16 mouse cellular contexts compared by ENCODE assay signal in genomic region chr17:12849778-12850382, GRCm38 (mm10). TPM values are rescaled to one million over a fixed set of nuclear protein-coding genes. Genes with fewer than 3 reads are reported as not detected.
DNase-seq lines count a peak whose midpoint lies in the region; ATAC-seq and TF ChIP-seq lines count a peak whose summit lies in the region.
"Had no signal": no experiment of that assay in that cellular context is flagged by ENCODE, and none has a peak within 500 bp of the region (broad histone marks: within the 10 kb centered on the region; RNA-seq: fewer than 3 reads in every experiment).

No protein-coding gene starts in this region.

- peak overlapping the region; percentile 35; the same call in 1 of the 2 replicates for H3K27ac ChIP-seq in forebrain, postnatal 0 days (ENCODE audit: low read depth, low read length)
- peak overlapping the region; percentile 60 for H3K27ac ChIP-seq in olfactory bulb, adult 2 months (ENCODE audit: insufficient read depth, low read depth, low read length)
- H3K27ac ChIP-seq: embryonic facial prominence, embryonic 13.5 days; stomach, embryonic 15.5 days had no signal

- no peak overlapping the region for H3K9ac ChIP-seq in forebrain, postnatal 0 days
- H3K9ac ChIP-seq: embryonic facial prominence, embryonic 13.5 days; stomach, embryonic 15.5 days had no signal

- intact Hi-C loops in heart, postnatal 10 days (cut with DNase I), result no loop called here

- 61% methylated on average over 8 of the region's 8 CpGs for WGBS in forebrain, postnatal 0 days
- 34% methylated on average over 8 of the region's 8 CpGs for WGBS in olfactory bulb, adult 2 months

- H3K36me3 ChIP-seq in forebrain, postnatal 0 days (ENCODE audit: insufficient read depth), result no peaks in the 10 kb centered on the region
- H3K36me3 ChIP-seq: embryonic facial prominence, embryonic 13.5 days; stomach, embryonic 15.5 days had no signal

- no peak for DNase-seq in frontal cortex, postnatal 25 days (ENCODE audit: low spot score in 2 of 2)
- peak; percentile 92 for DNase-seq in brain, adult 2 months (ENCODE audit: low read depth, low spot score)
- DNase-seq in forebrain, postnatal 0 days, result peak; percentile 66
- no peak for DNase-seq in heart, postnatal 10 days
- DNase-seq: cerebellum, postnatal 14 days; kidney, adult 11 months; kidney, postnatal 36 days; lung, adult 18-20 months had no signal

- TF ChIP-seq POLR2A in olfactory bulb, adult 2 months (IDR thresholded peaks at IDR 0.05; ENCODE audit: insufficient read depth, low read depth, low read length), result no peak

- H3K27me3 ChIP-seq in forebrain, postnatal 0 days (ENCODE audit: insufficient read depth, low read length), result no peaks in the 10 kb centered on the region
- H3K27me3 ChIP-seq: embryonic facial prominence, embryonic 13.5 days; stomach, embryonic 15.5 days had no signal

- ATAC-seq in frontal cortex, adult (ENCODE audit: low TSS enrichment), result peak; percentile 71
- ATAC-seq in forebrain, postnatal 0 days, result peak; percentile 84
- ATAC-seq in granulocyte monocyte progenitor cell, adult 5-6 weeks (replicated peaks; ENCODE audit: poor library complexity, severe bottlenecking), result no peak

- no peak for TF ChIP-seq CTCF in forebrain, postnatal 0 days (IDR thresholded peaks at IDR 0.05; ENCODE audit: low read depth)
- no peak for TF ChIP-seq CTCF in olfactory bulb, adult 2 months (IDR thresholded peaks at IDR 0.05; ENCODE audit: insufficient read depth, low read depth, low read length)

- no peak overlapping the region for H3K4me2 ChIP-seq in forebrain, postnatal 0 days (ENCODE audit: low read depth)
- H3K4me2 ChIP-seq: embryonic facial prominence, embryonic 13.5 days; heart, embryonic 11.5 days; stomach, embryonic 15.5 days had no signal

- no peaks in the 10 kb centered on the region for H3K9me3 ChIP-seq in forebrain, postnatal 0 days (ENCODE audit: low read length)
- H3K9me3 ChIP-seq: embryonic facial prominence, embryonic 13.5 days; stomach, embryonic 15.5 days had no signal

- no peak overlapping the region for H3K4me3 ChIP-seq in forebrain, postnatal 0 days (ENCODE audit: low read depth, low read length)
- no peak overlapping the region for H3K4me3 ChIP-seq in olfactory bulb, adult 2 months (ENCODE audit: insufficient read depth, low read depth, low read length)
- H3K4me3 ChIP-seq: embryonic facial prominence, embryonic 13.5 days; stomach, embryonic 15.5 days had no signal

- no peaks in the 10 kb centered on the region for H3K4me1 ChIP-seq in forebrain, postnatal 0 days (ENCODE audit: insufficient read depth)
- H3K4me1 ChIP-seq in olfactory bulb, adult 2 months (ENCODE audit: control insufficient read depth, insufficient read depth, low read length), result peaks cover 31% of the 10 kb centered on the region

RNA-seq across cellular contexts. Expression of gene Mas1, which starts 18.1 kb away (rescaled TPM):
- 1.5 and 2.2 TPM in 2 replicates for total RNA-seq in forebrain, postnatal 0 days (2014; rRNA removed)
- 1.4 and 2.4 TPM in 2 replicates for polyA plus RNA-seq in forebrain, postnatal 0 days (2015; fragmentation: Nextera tagmentation; extraction: Ambion mirVana)
- polyA plus RNA-seq in olfactory bulb, adult 2 months (2012; ENCODE audit: insufficient read depth, insufficient read length, low replicate concordance, missing spikeins), result not detected in 2 replicates
- total RNA-seq in granulocyte monocyte progenitor cell, adult 5-6 weeks (2014; fragmentation: Nextera tagmentation), result not detected in 2 replicates
- total RNA-seq in granulocyte monocyte progenitor cell, adult 5-6 weeks (2017), result not detected in 2 replicates
- total RNA-seq in heart, postnatal 10 days (2021), result under 1 TPM; 0.22 to 0.50 TPM

RNA-seq across cellular contexts. Expression of gene Mrgprh, which starts 26.0 kb away (rescaled TPM):
- not detected in 2 replicates for total RNA-seq in forebrain, postnatal 0 days (2014; rRNA removed)
- not detected in 2 replicates for polyA plus RNA-seq in forebrain, postnatal 0 days (2015; fragmentation: Nextera tagmentation; extraction: Ambion mirVana)
- polyA plus RNA-seq in olfactory bulb, adult 2 months (2012; ENCODE audit: insufficient read depth, insufficient read length, low replicate concordance, missing spikeins), result not detected in 2 replicates
- not detected in 2 replicates for total RNA-seq in granulocyte monocyte progenitor cell, adult 5-6 weeks (2014; fragmentation: Nextera tagmentation)
- total RNA-seq in granulocyte monocyte progenitor cell, adult 5-6 weeks (2017), result not detected in 2 replicates
- 1 to 10 TPM; 1.9 to 2.1 TPM for total RNA-seq in heart, postnatal 10 days (2021)
- polyA plus RNA-seq: embryonic facial prominence, embryonic 13.5 days; hindbrain, embryonic 11.5 days; neural tube, embryonic 14.5 days had no signal

Comparison
In these comparisons a context has a peak if more than half of its experiments do, and no peak if none do; other contexts are left out.
1. DNase-seq: peak in brain, adult 2 months (single experiment) and forebrain, postnatal 0 days (single experiment); none in frontal cortex, postnatal 25 days (0 of 2) and heart, postnatal 10 days (0 of 2).